Mouse (Mus musculus): Measurements from ENCODE around the gene Wfdc8. TPM values are rescaled to one million over a fixed set of nuclear protein-coding genes. Genes with fewer than 3 reads are reported as not detected.

The Wfdc8 gene
- total and polyA plus RNA-seq, 2 experiments from 2014 or later: not detected

- no peak overlapping the region for H3K4me2 ChIP-seq (ENCODE audit: low read depth)
- no peak for TF ChIP-seq CTCF (IDR thresholded peaks at IDR 0.05; ENCODE audit: low read depth)
- H3K4me3 ChIP-seq (ENCODE audit: low read depth, low read length): no peak overlapping the region
- H3K9ac ChIP-seq: no peak overlapping the region
- no peaks in the 10 kb centered on the region for H3K36me3 ChIP-seq (ENCODE audit: insufficient read depth)
- no peaks in the 10 kb centered on the region for H3K9me3 ChIP-seq (ENCODE audit: low read length)
- DNase-seq (no peak), ATAC-seq (no peak; the same call in 1 of the 2 replicates)
- WGBS: 17% methylated on average over 10 of the region's 10 CpGs
- no peak overlapping the region for H3K27ac ChIP-seq (ENCODE audit: low read depth, low read length)
- no peaks in the 10 kb centered on the region for H3K27me3 ChIP-seq (ENCODE audit: insufficient read depth, low read length)
- no peaks in the 10 kb centered on the region for H3K4me1 ChIP-seq (ENCODE audit: insufficient read depth)
These were observed 63.2 kb downstream of the Wfdc8 start for GRCm38 (mm10) chr2:164549963-164550894.

- 43% methylated on average over 4 of the region's 4 CpGs for WGBS
These were observed 64.1 kb downstream of the Wfdc8 start for GRCm38 (mm10) chr2:164549338-164549737.

More at GRCm38 (mm10) chr2:164549338-164549737, 64.1 kb downstream of the Wfdc8 start:
- H3K9me3 ChIP-seq (ENCODE audit: low read length): no peaks in the 10 kb centered on the region
- H3K4me2 ChIP-seq (ENCODE audit: low read depth): no peak overlapping the region
- no peaks in the 10 kb centered on the region for H3K36me3 ChIP-seq (ENCODE audit: insufficient read depth)
- H3K9ac ChIP-seq: no peak overlapping the region
- H3K27ac ChIP-seq (ENCODE audit: low read depth, low read length): no peak overlapping the region
- TF ChIP-seq CTCF (IDR thresholded peaks at IDR 0.05; ENCODE audit: low read depth): no peak
- ATAC-seq (no peak), DNase-seq (no peak)
- H3K4me3 ChIP-seq (ENCODE audit: low read depth, low read length): no peak overlapping the region
- H3K27me3 ChIP-seq (ENCODE audit: insufficient read depth, low read length): no peaks in the 10 kb centered on the region
- no peaks in the 10 kb centered on the region for H3K4me1 ChIP-seq (ENCODE audit: insufficient read depth)

Other genes with a start within 250 kb of the Wfdc8 start
Only the 30 nearest of the 33 such genes appear.
- gene Rbpjl, start 210.5 kb downstream of the Wfdc8 start, total RNA-seq (2014; rRNA removed): 0.46 TPM in 1 of 2 replicates, not detected in the other
- gene Rbpjl, start 210.5 kb downstream of the Wfdc8 start, polyA plus RNA-seq (2015; fragmentation: Nextera tagmentation; extraction: Ambion mirVana): 0.17 and 0.33 TPM in 2 replicates
- 6.2 and 6.3 TPM in 2 replicates for gene Matn4, start 208.5 kb downstream of the Wfdc8 start, total RNA-seq (2014; rRNA removed)
- gene Matn4, start 208.5 kb downstream of the Wfdc8 start, polyA plus RNA-seq (2015; fragmentation: Nextera tagmentation; extraction: Ambion mirVana): 3.3 and 7.1 TPM in 2 replicates
- 11.8 and 14.0 TPM in 2 replicates for gene Sdc4, start 169.7 kb downstream of the Wfdc8 start, total RNA-seq (2014; rRNA removed)
- gene Sdc4, start 169.7 kb downstream of the Wfdc8 start, polyA plus RNA-seq (2015; fragmentation: Nextera tagmentation; extraction: Ambion mirVana): 8.0 and 16.5 TPM in 2 replicates
- 88.0 and 167 TPM in 2 replicates for gene Sys1, start 156.7 kb downstream of the Wfdc8 start, total RNA-seq (2014; rRNA removed)
- gene Sys1, start 156.7 kb downstream of the Wfdc8 start, polyA plus RNA-seq (2015; fragmentation: Nextera tagmentation; extraction: Ambion mirVana): 105 and 110 TPM in 2 replicates
- gene Gm20458, start 152.7 kb downstream of the Wfdc8 start, total RNA-seq (2014; rRNA removed): 3.6 and 10.5 TPM in 2 replicates
- 10.0 and 10.7 TPM in 2 replicates for gene Gm20458, start 152.7 kb downstream of the Wfdc8 start, polyA plus RNA-seq (2015; fragmentation: Nextera tagmentation; extraction: Ambion mirVana)
- not detected in 2 replicates for gene Trp53tg5, start 139.9 kb downstream of the Wfdc8 start, total RNA-seq (2014; rRNA removed)
- not detected in 2 replicates for gene Trp53tg5, start 139.9 kb downstream of the Wfdc8 start, polyA plus RNA-seq (2015; fragmentation: Nextera tagmentation; extraction: Ambion mirVana)
- 21.7 and 23.9 TPM in 2 replicates for gene Dbndd2, start 127.5 kb downstream of the Wfdc8 start, total RNA-seq (2014; rRNA removed)
- 10.9 and 17.6 TPM in 2 replicates for gene Dbndd2, start 127.5 kb downstream of the Wfdc8 start, polyA plus RNA-seq (2015; fragmentation: Nextera tagmentation; extraction: Ambion mirVana)
- gene Pigt, start 116.1 kb downstream of the Wfdc8 start, total RNA-seq (2014; rRNA removed): 47.6 and 77.6 TPM in 2 replicates
- 91.0 and 93.8 TPM in 2 replicates for gene Pigt, start 116.1 kb downstream of the Wfdc8 start, polyA plus RNA-seq (2015; fragmentation: Nextera tagmentation; extraction: Ambion mirVana)
- 1.5 and 6.1 TPM in 2 replicates for gene Wfdc2, start 51.2 kb downstream of the Wfdc8 start, total RNA-seq (2014; rRNA removed)
- 4.3 and 7.3 TPM in 2 replicates for gene Wfdc2, start 51.2 kb downstream of the Wfdc8 start, polyA plus RNA-seq (2015; fragmentation: Nextera tagmentation; extraction: Ambion mirVana)
- not detected in 2 replicates for gene Spint3, start 40.2 kb downstream of the Wfdc8 start, total RNA-seq (2014; rRNA removed)
- gene Spint3, start 40.2 kb downstream of the Wfdc8 start, polyA plus RNA-seq (2015; fragmentation: Nextera tagmentation; extraction: Ambion mirVana): not detected in 2 replicates
- gene Wfdc6a, start 28.2 kb downstream of the Wfdc8 start, total RNA-seq (2014; rRNA removed): not detected in 2 replicates
- 0.33 TPM in 1 of 2 replicates, not detected in the other for gene Wfdc6a, start 28.2 kb downstream of the Wfdc8 start, polyA plus RNA-seq (2015; fragmentation: Nextera tagmentation; extraction: Ambion mirVana)
- gene Eppin, start 20.0 kb downstream of the Wfdc8 start, total RNA-seq (2014; rRNA removed): not detected in 2 replicates
- gene Eppin, start 20.0 kb downstream of the Wfdc8 start, polyA plus RNA-seq (2015; fragmentation: Nextera tagmentation; extraction: Ambion mirVana): 0.19 TPM in 1 of 2 replicates, not detected in the other
- not detected in 2 replicates for gene Wfdc6b, start 104 bp downstream of the Wfdc8 start, total RNA-seq (2014; rRNA removed)
- not detected in 2 replicates for gene Wfdc6b, start 104 bp downstream of the Wfdc8 start, polyA plus RNA-seq (2015; fragmentation: Nextera tagmentation; extraction: Ambion mirVana)
- gene Wfdc16, start 25.2 kb upstream of the Wfdc8 start, total RNA-seq (2014; rRNA removed): not detected in 2 replicates
- gene Wfdc16, start 25.2 kb upstream of the Wfdc8 start, polyA plus RNA-seq (2015; fragmentation: Nextera tagmentation; extraction: Ambion mirVana): not detected in 2 replicates
- gene Wfdc10, start 42.4 kb upstream of the Wfdc8 start, total RNA-seq (2014; rRNA removed): not detected in 2 replicates
- not detected in 2 replicates for gene Wfdc10, start 42.4 kb upstream of the Wfdc8 start, polyA plus RNA-seq (2015; fragmentation: Nextera tagmentation; extraction: Ambion mirVana)
- gene Wfdc9, start 43.0 kb upstream of the Wfdc8 start, total RNA-seq (2014; rRNA removed): not detected in 2 replicates
- gene Wfdc9, start 43.0 kb upstream of the Wfdc8 start, polyA plus RNA-seq (2015; fragmentation: Nextera tagmentation; extraction: Ambion mirVana): not detected in 2 replicates
- not detected in 2 replicates for gene Wfdc11, start 60.5 kb upstream of the Wfdc8 start, total RNA-seq (2014; rRNA removed)
- gene Wfdc11, start 60.5 kb upstream of the Wfdc8 start, polyA plus RNA-seq (2015; fragmentation: Nextera tagmentation; extraction: Ambion mirVana): not detected in 2 replicates
- gene Wfdc13, start 71.5 kb upstream of the Wfdc8 start, total RNA-seq (2014; rRNA removed): not detected in 2 replicates
- gene Wfdc13, start 71.5 kb upstream of the Wfdc8 start, polyA plus RNA-seq (2015; fragmentation: Nextera tagmentation; extraction: Ambion mirVana): not detected in 2 replicates
- not detected in 2 replicates for gene Spint4, start 84.9 kb upstream of the Wfdc8 start, total RNA-seq (2014; rRNA removed)
- gene Spint4, start 84.9 kb upstream of the Wfdc8 start, polyA plus RNA-seq (2015; fragmentation: Nextera tagmentation; extraction: Ambion mirVana): not detected in 2 replicates
- gene Spint5, start 101.7 kb upstream of the Wfdc8 start, total RNA-seq (2014; rRNA removed): not detected in 2 replicates
- gene Spint5, start 101.7 kb upstream of the Wfdc8 start, polyA plus RNA-seq (2015; fragmentation: Nextera tagmentation; extraction: Ambion mirVana): not detected in 2 replicates
- gene Wfdc3, start 132.3 kb upstream of the Wfdc8 start, total RNA-seq (2014; rRNA removed): 0.54 and 0.81 TPM in 2 replicates
- 0.89 and 1.1 TPM in 2 replicates for gene Wfdc3, start 132.3 kb upstream of the Wfdc8 start, polyA plus RNA-seq (2015; fragmentation: Nextera tagmentation; extraction: Ambion mirVana)
- gene Dnttip1, start 132.4 kb upstream of the Wfdc8 start, total RNA-seq (2014; rRNA removed): 23.2 and 26.1 TPM in 2 replicates
- gene Dnttip1, start 132.4 kb upstream of the Wfdc8 start, polyA plus RNA-seq (2015; fragmentation: Nextera tagmentation; extraction: Ambion mirVana): 52.3 and 60.1 TPM in 2 replicates
- gene Ube2c, start 156.3 kb upstream of the Wfdc8 start, total RNA-seq (2014; rRNA removed): 24.9 and 29.2 TPM in 2 replicates
- gene Ube2c, start 156.3 kb upstream of the Wfdc8 start, polyA plus RNA-seq (2015; fragmentation: Nextera tagmentation; extraction: Ambion mirVana): 30.9 and 38.4 TPM in 2 replicates
- 0.38 and 2.9 TPM in 2 replicates for gene Tnnc2, start 166.3 kb upstream of the Wfdc8 start, total RNA-seq (2014; rRNA removed)
- gene Tnnc2, start 166.3 kb upstream of the Wfdc8 start, polyA plus RNA-seq (2015; fragmentation: Nextera tagmentation; extraction: Ambion mirVana): 0.50 and 0.63 TPM in 2 replicates
- 72.0 and 77.5 TPM in 2 replicates for gene Snx21, start 172.2 kb upstream of the Wfdc8 start, total RNA-seq (2014; rRNA removed)
- 48.5 and 50.2 TPM in 2 replicates for gene Snx21, start 172.2 kb upstream of the Wfdc8 start, polyA plus RNA-seq (2015; fragmentation: Nextera tagmentation; extraction: Ambion mirVana)
- 17.4 and 23.0 TPM in 2 replicates for gene Acot8, start 191.3 kb upstream of the Wfdc8 start, total RNA-seq (2014; rRNA removed)
- gene Acot8, start 191.3 kb upstream of the Wfdc8 start, polyA plus RNA-seq (2015; fragmentation: Nextera tagmentation; extraction: Ambion mirVana): 13.7 and 17.1 TPM in 2 replicates
- 5.5 and 6.7 TPM in 2 replicates for gene Zswim3, start 191.5 kb upstream of the Wfdc8 start, total RNA-seq (2014; rRNA removed)
- 2.6 and 5.2 TPM in 2 replicates for gene Zswim3, start 191.5 kb upstream of the Wfdc8 start, polyA plus RNA-seq (2015; fragmentation: Nextera tagmentation; extraction: Ambion mirVana)
- 11.2 and 18.6 TPM in 2 replicates for gene Zswim1, start 209.1 kb upstream of the Wfdc8 start, total RNA-seq (2014; rRNA removed)
- gene Zswim1, start 209.1 kb upstream of the Wfdc8 start, polyA plus RNA-seq (2015; fragmentation: Nextera tagmentation; extraction: Ambion mirVana): 27.5 and 32.6 TPM in 2 replicates
- gene Spata25, start 214.9 kb upstream of the Wfdc8 start, total RNA-seq (2014; rRNA removed): 0.62 and 1.00 TPM in 2 replicates
- gene Spata25, start 214.9 kb upstream of the Wfdc8 start, polyA plus RNA-seq (2015; fragmentation: Nextera tagmentation; extraction: Ambion mirVana): not detected in 2 replicates
- gene Ctsa, start 219.2 kb upstream of the Wfdc8 start, total RNA-seq (2014; rRNA removed): 86.2 and 93.8 TPM in 2 replicates
- 83.5 and 95.3 TPM in 2 replicates for gene Ctsa, start 219.2 kb upstream of the Wfdc8 start, polyA plus RNA-seq (2015; fragmentation: Nextera tagmentation; extraction: Ambion mirVana)

All from forebrain, postnatal 0 days (tissue).